Mouse (Mus musculus): ENCODE data around the gene Peli2.

GRCm38 (mm10) chr14:48295410-48295809 lies 174.8 kb downstream of the Peli2 start:
- TF ChIP-seq POLR2A (IDR thresholded peaks at IDR 0.05; ENCODE audit: control insufficient read depth, low read depth, low read length), result no peak
- TF ChIP-seq CTCF (IDR thresholded peaks at IDR 0.05; ENCODE audit: control insufficient read depth, insufficient read depth, insufficient replicate concordance, low read depth, low read length), result no peak

Data from testis, adult 2 months (tissue).